Mouse (Mus musculus): ENCODE data around the gene Cdk17. TPM values are rescaled to one million over a fixed set of nuclear protein-coding genes. Genes with fewer than 3 reads are reported as not detected.
A peak's percentile ranks its signal among the peaks of the same experiment; 100 is the strongest.
"Not testable (repeated sequence)": the region's sequence is repeated elsewhere in the genome, so short reads cannot be mapped to it uniquely, and the experiment has no call there.

Cdk17 gene
- total RNA-seq, 2 experiments from 2014 or later = 61.7 to 109 TPM

- no peak for ATAC-seq (replicated peaks; ENCODE audit: low FRiP score, poor library complexity, severe bottlenecking)
These were observed 17.9 kb upstream of the Cdk17 start for GRCm38 (mm10) chr10:93142600-93143284.

- peak; percentile 87 for ATAC-seq (replicated peaks; ENCODE audit: low FRiP score, poor library complexity, severe bottlenecking)
These were observed 17.2 kb upstream of the Cdk17 start for GRCm38 (mm10) chr10:93143285-93143985.

GRCm38 (mm10) chr10:93143986-93144314 lies 16.7 kb upstream of the Cdk17 start:
- ATAC-seq (replicated peaks; ENCODE audit: low FRiP score, poor library complexity, severe bottlenecking) = no peak

- no peak for ATAC-seq (replicated peaks; ENCODE audit: low FRiP score, poor library complexity, severe bottlenecking)
These were observed 16.1 kb upstream of the Cdk17 start for GRCm38 (mm10) chr10:93144579-93144978.

- peak; percentile 52 for ATAC-seq (replicated peaks; ENCODE audit: low FRiP score, poor library complexity, severe bottlenecking)
These were observed 15.6 kb upstream of the Cdk17 start for GRCm38 (mm10) chr10:93145088-93145487.

- ATAC-seq (replicated peaks; ENCODE audit: low FRiP score, poor library complexity, severe bottlenecking) = no peak
These were observed 14.1 kb upstream of the Cdk17 start for GRCm38 (mm10) chr10:93146601-93147000.

GRCm38 (mm10) chr10:93147691-93148090 lies 13.0 kb upstream of the Cdk17 start:
- ATAC-seq (replicated peaks; ENCODE audit: low FRiP score, poor library complexity, severe bottlenecking) = no peak

GRCm38 (mm10) chr10:93149597-93149996 lies 11.1 kb upstream of the Cdk17 start:
- ATAC-seq (replicated peaks; ENCODE audit: low FRiP score, poor library complexity, severe bottlenecking) = no peak

- ATAC-seq (replicated peaks; ENCODE audit: low FRiP score, poor library complexity, severe bottlenecking) = no peak
These were observed 8.9 kb upstream of the Cdk17 start for GRCm38 (mm10) chr10:93151775-93152174.

- no peak for ATAC-seq (replicated peaks; ENCODE audit: low FRiP score, poor library complexity, severe bottlenecking)
These were observed 8.0 kb upstream of the Cdk17 start for GRCm38 (mm10) chr10:93152698-93153097.

- ATAC-seq (replicated peaks; ENCODE audit: low FRiP score, poor library complexity, severe bottlenecking) = not testable (repeated sequence)
These were observed 7.3 kb upstream of the Cdk17 start for GRCm38 (mm10) chr10:93153404-93153803.

GRCm38 (mm10) chr10:93159651-93160496 lies 801 bp upstream of the Cdk17 start:
- ATAC-seq (replicated peaks; ENCODE audit: low FRiP score, poor library complexity, severe bottlenecking) = peak; percentile 11; the same call in 1 of the 2 replicates

- ATAC-seq (replicated peaks; ENCODE audit: low FRiP score, poor library complexity, severe bottlenecking) = peak; percentile 83
These were observed 223 bp upstream of the Cdk17 start for GRCm38 (mm10) chr10:93160497-93160806.

GRCm38 (mm10) chr10:93161511-93162275 lies 1.0 kb downstream of the Cdk17 start:
- peak; percentile 37 for ATAC-seq (replicated peaks; ENCODE audit: low FRiP score, poor library complexity, severe bottlenecking)

- ATAC-seq (replicated peaks; ENCODE audit: low FRiP score, poor library complexity, severe bottlenecking) = no peak
These were observed 1.7 kb downstream of the Cdk17 start for GRCm38 (mm10) chr10:93162276-93162971.

- no peak for ATAC-seq (replicated peaks; ENCODE audit: low FRiP score, poor library complexity, severe bottlenecking)
These were observed 2.4 kb downstream of the Cdk17 start for GRCm38 (mm10) chr10:93162972-93163660.

GRCm38 (mm10) chr10:93163711-93164488 lies 3.2 kb downstream of the Cdk17 start:
- ATAC-seq (replicated peaks; ENCODE audit: low FRiP score, poor library complexity, severe bottlenecking) = no peak

Measured in erythroid progenitor cell, adult 5-6 weeks (primary cell).